Mouse (Mus musculus): ENCODE data around the gene Ilf2.

DNA sequence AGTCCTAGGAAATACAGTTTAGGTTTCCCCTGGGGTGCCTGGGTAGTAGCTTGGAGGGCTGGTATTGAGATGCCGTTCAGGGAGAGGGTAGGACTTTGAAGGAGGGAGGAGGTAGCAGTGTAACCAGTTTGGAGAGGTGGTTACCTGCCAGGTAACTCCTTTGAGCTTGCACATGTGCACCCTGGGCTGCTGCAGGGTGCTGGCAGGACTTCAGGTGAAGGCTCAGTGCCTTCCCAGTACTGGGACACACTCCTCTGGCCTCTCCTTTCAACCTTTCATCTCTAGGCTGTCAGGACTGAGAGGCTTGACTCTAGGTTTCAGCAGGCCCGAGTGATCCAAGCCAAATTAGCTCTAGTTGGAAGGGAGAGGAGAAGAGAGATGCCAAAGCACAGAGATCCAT, 50.1 kb downstream of the Ilf2 start:
- TF ChIP-seq POLR2A (IDR thresholded peaks at IDR 0.05; ENCODE audit: borderline replicate concordance, extremely low read depth, insufficient read depth, insufficient read length, poor library complexity, severe bottlenecking) (no peak), CTCF (IDR thresholded peaks at IDR 0.05; ENCODE audit: borderline replicate concordance, extremely low read depth, insufficient read depth, insufficient read length) (no peak)
